Mouse (Mus musculus) embryo, embryonic 11 days (tissue): ENCODE measurements around the gene Scn1a.

Source experiments
- DNase-seq: peaks from one replicate; pipeline ENCODE4 v3.0.0-alpha.2; 2015

The Scn1a gene

DNA sequence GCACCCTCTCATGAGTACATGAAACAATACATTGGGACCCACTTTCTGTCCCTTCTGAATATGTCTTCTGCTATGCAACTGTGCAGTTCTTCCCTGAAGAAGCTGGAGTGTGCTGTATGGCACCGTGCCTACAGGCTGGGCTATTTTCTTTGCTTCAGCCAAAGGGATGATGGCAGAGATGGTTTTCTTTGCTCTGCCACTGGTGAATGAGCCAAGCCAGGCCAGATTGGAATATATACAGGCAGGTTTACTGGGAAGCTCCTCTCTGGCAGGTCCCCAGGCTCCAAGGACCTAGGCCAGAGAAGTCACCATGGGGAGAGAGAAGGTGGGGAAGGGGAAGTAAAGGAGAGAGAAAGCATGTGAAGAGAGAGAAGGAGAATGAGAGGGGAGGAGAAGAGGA lies 200.3 kb downstream of the Scn1a start:
- DNase-seq, result no peak

DNA sequence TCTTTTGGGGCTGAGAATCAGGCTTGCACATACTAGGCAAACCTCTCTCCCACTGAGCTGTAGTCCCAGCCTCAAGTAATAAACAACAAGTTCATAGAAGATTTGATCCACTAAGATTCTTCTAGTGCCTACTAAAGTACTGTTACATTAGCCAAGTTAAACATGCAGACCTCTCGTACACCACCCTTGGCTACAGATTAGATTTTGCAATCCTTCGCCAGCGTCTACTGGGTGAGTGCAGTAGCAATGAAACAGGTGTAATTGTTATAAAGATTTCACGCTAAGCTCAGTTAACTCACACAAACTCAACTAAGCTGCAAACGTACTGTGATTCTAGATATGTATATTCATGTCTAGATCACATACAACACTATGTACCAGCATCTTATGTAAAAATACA lies 201.8 kb downstream of the Scn1a start:
- DNase-seq, result no peak

DNA sequence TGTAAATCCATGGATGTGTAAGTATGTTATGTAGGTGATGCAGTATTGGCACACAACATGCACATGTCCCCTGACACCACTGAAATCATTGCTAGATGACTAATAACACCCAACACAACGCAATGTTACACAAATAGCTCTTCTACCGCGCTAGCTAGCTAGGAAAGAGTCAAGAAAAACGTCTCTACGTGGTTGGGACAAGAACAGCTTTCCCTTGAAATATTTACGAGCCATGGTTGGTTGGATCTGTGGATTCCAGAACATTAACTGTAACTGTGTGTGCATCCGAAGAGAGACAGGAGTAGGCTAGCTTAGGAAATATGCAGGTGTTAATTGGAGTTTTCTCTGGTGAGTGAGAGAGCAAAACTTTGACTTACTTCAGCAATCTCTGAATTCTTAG lies 219.7 kb downstream of the Scn1a start:
- no peak for DNase-seq
